Mouse (Mus musculus): ENCODE results near the gene Cast.

Cast gene

GRCm38 (mm10) chr13:74695497-74696193 lies 113.0 kb downstream of the Cast start:
- DNase-seq (ENCODE audit: low read depth, low spot score), result no peak

Data from CD4-positive, CD25-positive, alpha-beta regulatory T cell, adult 2 months (primary cell).